Mouse (Mus musculus): ENCODE results near the gene Prr12. TPM values are rescaled to one million over a fixed set of nuclear protein-coding genes. Genes with fewer than 3 reads are reported as not detected.
A peak's percentile ranks its signal among the peaks of the same experiment; 100 is the strongest.

Gene Prr12
- total and polyA plus RNA-seq, 2 experiments from 2014 or later, result 3.8 to 12.5 TPM

DNA sequence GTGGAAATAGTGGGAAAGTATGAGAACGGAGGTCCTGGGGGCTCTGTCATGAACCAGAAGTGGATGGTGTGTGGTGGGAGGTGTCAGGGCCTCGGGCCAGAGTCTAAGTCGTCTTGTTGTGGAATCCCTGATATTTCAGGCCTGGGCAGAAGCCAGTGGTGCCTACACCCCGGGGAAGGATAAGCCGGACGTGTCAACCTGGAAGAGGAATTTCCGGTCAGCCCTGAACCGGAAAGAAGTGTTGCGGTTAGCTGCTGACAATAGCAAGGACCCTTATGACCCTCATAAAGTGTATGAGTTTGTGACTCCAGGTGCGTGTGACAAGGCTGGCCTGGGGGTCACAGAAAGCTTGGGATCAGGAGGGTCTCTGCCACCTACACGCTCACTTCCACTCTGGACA lies 52.9 kb downstream of the Prr12 start:
- peak overlapping the region; percentile 18; the same call in 1 of the 2 replicates for H3K27ac ChIP-seq (ENCODE audit: low read depth)
- ATAC-seq (ENCODE audit: insufficient read depth, low read depth) (no peak), DNase-seq (ENCODE audit: low spot score) (peak; percentile 31)
- 0 out of 2 replicates have a peak overlapping the region, but pooled peaks have one; percentile 1 for H3K4me3 ChIP-seq (ENCODE audit: low read depth, low read length)
- H3K4me1 ChIP-seq (ENCODE audit: control insufficient read depth, insufficient read depth), result peaks cover 17% of the 10 kb centered on the region
- no peaks in the 10 kb centered on the region for H3K9me3 ChIP-seq (replicated peaks; ENCODE audit: control insufficient read depth, low read length)
- 24% methylated on average over 11 of the region's 11 CpGs for WGBS
- no peaks in the 10 kb centered on the region for H3K27me3 ChIP-seq (ENCODE audit: control insufficient read depth, insufficient read depth, low read length)
- peak overlapping the region; percentile 73; the same call in 1 of the 2 replicates for H3K4me2 ChIP-seq (ENCODE audit: low read depth, low read length)
- H3K9ac ChIP-seq (replicated peaks; ENCODE audit: low read depth, low read length), result no peak overlapping the region; the same call in 1 of the 2 replicates
- H3K36me3 ChIP-seq (replicated peaks; ENCODE audit: control insufficient read depth, insufficient read depth, low read length), result peaks cover 50% of the 10 kb centered on the region
- TF ChIP-seq CTCF (IDR thresholded peaks at IDR 0.05; ENCODE audit: low read depth) (no peak), EP300 (IDR thresholded peaks at IDR 0.05; ENCODE audit: low read depth) (0 out of 2 replicates have a peak, but pooled peaks have one; percentile 22)

GRCm38 (mm10) chr7:44998501-44998955 lies 54.2 kb downstream of the Prr12 start, which contains the start of gene Bcl2l12:
Gene Bcl2l12, minus strand, starts transcription at chr7:44998712.
- WGBS, result 2% methylated on average over 18 of the region's 18 CpGs
- Histone ChIP-seq H3K9ac (replicated peaks; ENCODE audit: low read depth, low read length) (peak within 1 kb of the TSS; percentile 78), H3K4me1 (ENCODE audit: control insufficient read depth, insufficient read depth) (peaks cover 17% of the 10 kb centered on the region), H3K27me3 (ENCODE audit: control insufficient read depth, insufficient read depth, low read length) (no peaks in the 10 kb centered on the region), H3K9me3 (replicated peaks; ENCODE audit: control insufficient read depth, low read length) (no peaks in the 10 kb centered on the region), H3K36me3 (replicated peaks; ENCODE audit: control insufficient read depth, insufficient read depth, low read length) (peaks cover 49% of the 10 kb centered on the region), H3K4me2 (ENCODE audit: low read depth, low read length) (peak within 1 kb of the TSS; percentile 73), H3K4me3 (ENCODE audit: low read depth, low read length) (peak within 1 kb of the TSS; percentile 75), H3K27ac (ENCODE audit: low read depth) (peak within 1 kb of the TSS; percentile 83)
- ATAC-seq (ENCODE audit: insufficient read depth, low read depth) (no peak; the same call in 1 of the 2 replicates), DNase-seq (ENCODE audit: low spot score) (no peak)
- TF ChIP-seq CTCF (IDR thresholded peaks at IDR 0.05; ENCODE audit: low read depth) (no peak), EP300 (IDR thresholded peaks at IDR 0.05; ENCODE audit: low read depth) (no peak)

GRCm38 (mm10) chr7:44997940-44998428 lies 54.7 kb downstream of the Prr12 start:
- Histone ChIP-seq H3K4me2 (ENCODE audit: low read depth, low read length) (peak overlapping the region; percentile 73), H3K4me3 (ENCODE audit: low read depth, low read length) (peak overlapping the region; percentile 75), H3K27me3 (ENCODE audit: control insufficient read depth, insufficient read depth, low read length) (no peaks in the 10 kb centered on the region), H3K9ac (replicated peaks; ENCODE audit: low read depth, low read length) (peak overlapping the region; percentile 78), H3K4me1 (ENCODE audit: control insufficient read depth, insufficient read depth) (peaks cover 17% of the 10 kb centered on the region), H3K27ac (ENCODE audit: low read depth) (peak overlapping the region; percentile 83), H3K36me3 (replicated peaks; ENCODE audit: control insufficient read depth, insufficient read depth, low read length) (peaks cover 49% of the 10 kb centered on the region), H3K9me3 (replicated peaks; ENCODE audit: control insufficient read depth, low read length) (no peaks in the 10 kb centered on the region)
- 2% methylated on average over 15 of the region's 15 CpGs for WGBS
- no peak for ATAC-seq (ENCODE audit: insufficient read depth, low read depth)
- TF ChIP-seq CTCF (IDR thresholded peaks at IDR 0.05; ENCODE audit: low read depth), result no peak
- DNase-seq (ENCODE audit: low spot score), result no peak

DNA sequence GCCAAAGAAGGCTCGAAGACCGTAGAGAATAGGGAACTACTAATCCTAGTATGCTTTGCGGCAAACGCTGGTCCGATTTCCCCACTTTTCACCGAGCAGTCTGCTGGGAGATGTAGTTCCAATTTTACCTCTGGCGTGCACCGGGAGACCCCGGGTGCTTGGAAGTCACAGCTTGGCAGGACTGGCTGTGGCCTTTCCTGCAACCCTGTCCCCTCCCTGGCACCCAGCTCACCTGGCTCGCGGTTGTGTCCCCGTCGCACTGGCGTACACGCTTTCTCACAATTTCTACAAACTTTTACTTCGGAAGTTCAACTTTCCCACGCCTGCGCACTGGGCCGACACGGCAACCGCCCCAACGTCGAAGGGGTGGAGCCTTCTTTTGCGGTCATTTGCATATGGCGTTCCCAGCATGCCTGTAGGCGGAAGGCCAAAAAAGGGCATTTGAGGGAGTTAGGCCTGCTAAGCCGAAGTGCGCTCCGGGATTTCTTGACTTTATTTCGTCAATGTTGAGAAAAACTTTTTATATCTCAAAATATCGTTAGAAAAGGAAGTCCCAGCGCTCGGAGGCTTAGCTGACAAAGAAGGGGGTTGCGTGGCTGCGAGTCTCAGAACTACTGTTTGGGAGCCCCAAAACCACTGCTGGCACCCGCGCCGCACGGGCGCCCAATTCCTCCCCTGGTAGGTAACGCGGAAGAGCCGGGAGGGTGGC lies 55.3 kb downstream of the Prr12 start, which contains the start of gene Irf3:
Irf3 (plus strand) TSS at position 418 of the 709 bp plus-strand sequence.
- H3K27me3 ChIP-seq (ENCODE audit: control insufficient read depth, insufficient read depth, low read length), result no peaks in the 10 kb centered on the region
- TF ChIP-seq EP300 (IDR thresholded peaks at IDR 0.05; ENCODE audit: low read depth) (no peak), CTCF (IDR thresholded peaks at IDR 0.05; ENCODE audit: low read depth) (no peak)
- no peaks in the 10 kb centered on the region for H3K9me3 ChIP-seq (replicated peaks; ENCODE audit: control insufficient read depth, low read length)
- ATAC-seq (ENCODE audit: insufficient read depth, low read depth), result peak; percentile 93
- peak within 1 kb of the TSS; percentile 78 for H3K9ac ChIP-seq (replicated peaks; ENCODE audit: low read depth, low read length)
- H3K4me2 ChIP-seq (ENCODE audit: low read depth, low read length), result peak within 1 kb of the TSS; percentile 82
- DNase-seq (ENCODE audit: low spot score), result peak; percentile 97
- H3K4me3 ChIP-seq (ENCODE audit: low read depth, low read length), result peak within 1 kb of the TSS; percentile 75
- H3K36me3 ChIP-seq (replicated peaks; ENCODE audit: control insufficient read depth, insufficient read depth, low read length), result peaks cover 49% of the 10 kb centered on the region
- H3K4me1 ChIP-seq (ENCODE audit: control insufficient read depth, insufficient read depth), result peaks cover 17% of the 10 kb centered on the region
- under 1% methylated on average over 43 of the region's 43 CpGs for WGBS
- peak within 1 kb of the TSS; percentile 83 for H3K27ac ChIP-seq (ENCODE audit: low read depth)

- DNase-seq (ENCODE audit: low spot score), result no peak
- ATAC-seq (ENCODE audit: insufficient read depth, low read depth), result no peak
- no peaks in the 10 kb centered on the region for H3K9me3 ChIP-seq (replicated peaks; ENCODE audit: control insufficient read depth, low read length)
- no peaks in the 10 kb centered on the region for H3K27me3 ChIP-seq (ENCODE audit: control insufficient read depth, insufficient read depth, low read length)
- peak overlapping the region; percentile 78 for H3K9ac ChIP-seq (replicated peaks; ENCODE audit: low read depth, low read length)
- peaks cover 49% of the 10 kb centered on the region for H3K36me3 ChIP-seq (replicated peaks; ENCODE audit: control insufficient read depth, insufficient read depth, low read length)
- TF ChIP-seq EP300 (IDR thresholded peaks at IDR 0.05; ENCODE audit: low read depth), result no peak
- TF ChIP-seq CTCF (IDR thresholded peaks at IDR 0.05; ENCODE audit: low read depth), result no peak
- peak overlapping the region; percentile 82 for H3K4me2 ChIP-seq (ENCODE audit: low read depth, low read length)
- peaks cover 17% of the 10 kb centered on the region for H3K4me1 ChIP-seq (ENCODE audit: control insufficient read depth, insufficient read depth)
- WGBS, result 15% methylated on average over 10 of the region's 10 CpGs
- peak overlapping the region; percentile 83; the same call in 1 of the 2 replicates for H3K27ac ChIP-seq (ENCODE audit: low read depth)
- H3K4me3 ChIP-seq (ENCODE audit: low read depth, low read length), result peak overlapping the region; percentile 75
These were observed 56.0 kb downstream of the Prr12 start for GRCm38 (mm10) chr7:44996672-44997071.

Data from heart, postnatal 0 days (tissue).